Mouse (Mus musculus) urinary bladder, postnatal 25 days (tissue): ENCODE results near the gene Efna4.

Experiments
- DNase-seq: peaks from one replicate; pipeline ENCODE4 v3.0.0; 2022; ENCODE audit warnings: low spot score

Efna4 gene

GRCm38 (mm10) chr3:89361675-89362074 lies 23.8 kb upstream of the Efna4 start, which contains the start of gene Dcst2:
Gene Dcst2 (plus strand): TSS chr3:89361975.
- DNase-seq = no peak

- DNase-seq = no peak
These were observed 22.4 kb upstream of the Efna4 start for GRCm38 (mm10) chr3:89360237-89360636.

DNA sequence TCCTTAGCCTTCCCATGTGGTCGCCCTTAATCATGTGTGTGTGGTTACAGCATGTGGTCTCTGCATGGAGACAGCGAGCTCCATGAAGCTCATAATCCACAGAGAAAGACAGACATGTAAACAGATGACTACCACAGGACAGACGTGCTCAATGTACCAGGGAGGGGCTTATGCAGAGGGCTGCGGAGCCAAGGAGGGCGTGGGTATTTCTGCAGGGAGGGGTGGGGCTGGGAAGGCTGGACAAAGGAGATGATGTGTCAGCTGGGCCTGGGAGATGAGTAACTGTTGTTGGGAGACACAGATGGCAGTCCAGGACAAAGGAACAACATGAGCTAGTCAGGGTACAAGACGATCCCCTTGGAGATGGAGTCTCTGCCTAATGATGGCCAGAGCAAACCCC lies 21.8 kb upstream of the Efna4 start:
- no peak for DNase-seq

DNA sequence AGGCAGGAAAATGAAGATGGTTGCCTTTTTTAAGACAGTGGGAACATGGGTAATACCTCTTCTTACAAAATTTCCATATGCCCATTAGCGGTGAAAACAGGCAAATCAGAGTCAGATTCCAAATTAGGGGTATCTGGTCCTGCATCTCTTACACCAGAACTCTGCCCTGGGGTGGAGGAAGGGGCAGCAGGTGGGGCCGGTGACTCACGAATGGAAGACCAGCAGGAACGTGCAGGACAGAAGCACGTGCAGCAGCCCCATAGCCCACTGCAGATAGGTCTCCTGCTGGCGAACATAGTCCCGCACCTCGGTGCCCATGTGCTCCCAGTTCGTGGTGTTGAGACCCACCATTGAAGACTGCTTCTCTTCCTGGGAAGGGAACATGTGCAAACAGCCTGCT lies 18.2 kb upstream of the Efna4 start:
- DNase-seq = no peak

GRCm38 (mm10) chr3:89355512-89355902 lies 17.7 kb upstream of the Efna4 start:
- DNase-seq = no peak

GRCm38 (mm10) chr3:89354816-89355511 lies 17.1 kb upstream of the Efna4 start:
- DNase-seq = peak; percentile 90

- DNase-seq = no peak
These were observed 13.4 kb upstream of the Efna4 start for GRCm38 (mm10) chr3:89351271-89351670.

- peak; percentile 87 for DNase-seq
These were observed 12.2 kb upstream of the Efna4 start, which contains the start of gene Adam15 for GRCm38 (mm10) chr3:89349869-89350501. Gene Adam15 (minus strand): TSS chr3:89349996.

- DNase-seq = peak; percentile 42
These were observed 11.4 kb upstream of the Efna4 start for GRCm38 (mm10) chr3:89348911-89349868.

- DNase-seq = no peak
These were observed 10.1 kb upstream of the Efna4 start for GRCm38 (mm10) chr3:89347916-89348315.

- DNase-seq = no peak
These were observed 9.2 kb upstream of the Efna4 start for GRCm38 (mm10) chr3:89346815-89347540.

GRCm38 (mm10) chr3:89343279-89343678 lies 5.5 kb upstream of the Efna4 start:
- no peak for DNase-seq

DNA sequence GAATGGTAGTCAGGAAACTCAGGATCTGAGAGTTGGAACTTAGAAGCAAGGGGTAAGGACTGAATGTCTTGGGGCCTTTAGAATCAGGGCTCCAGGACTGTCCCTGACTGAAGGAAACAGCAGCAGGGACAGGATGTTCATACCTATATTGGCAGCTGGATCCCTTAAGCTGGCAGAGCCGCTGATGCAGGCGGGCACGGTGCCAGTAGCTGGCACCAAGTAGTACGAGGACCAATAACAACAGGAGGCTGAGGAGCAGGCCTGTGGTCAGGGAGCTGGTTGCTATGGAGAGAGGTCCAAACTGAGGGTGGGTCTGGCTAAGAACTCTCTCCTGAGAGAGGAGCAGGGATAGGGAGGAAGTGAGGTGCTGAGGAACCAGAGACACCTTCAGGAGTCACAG lies 4.0 kb upstream of the Efna4 start:
- DNase-seq = no peak

GRCm38 (mm10) chr3:89340465-89340864 lies 2.6 kb upstream of the Efna4 start:
- peak; percentile 69 for DNase-seq

DNA sequence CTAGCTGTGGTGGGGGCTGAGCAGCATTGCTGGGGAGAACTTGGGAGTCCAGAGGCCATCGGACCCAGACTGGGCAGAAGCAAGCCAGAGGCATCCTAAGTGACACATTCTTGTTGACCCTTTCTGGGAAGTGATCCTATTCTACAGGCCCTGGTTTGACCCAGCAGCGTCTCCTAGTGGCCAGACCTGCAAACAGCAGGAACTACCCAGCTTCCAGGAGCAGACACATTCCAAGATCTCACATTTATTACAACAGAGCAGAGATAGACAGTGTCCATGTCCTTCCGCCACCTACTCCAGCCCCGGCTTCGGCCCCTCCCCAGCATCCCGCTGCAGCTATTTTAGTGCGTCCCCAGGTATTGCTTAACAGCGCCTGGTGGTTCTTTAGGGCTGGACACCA lies 1.6 kb upstream of the Efna4 start:
- peak; percentile 64 for DNase-seq

DNA sequence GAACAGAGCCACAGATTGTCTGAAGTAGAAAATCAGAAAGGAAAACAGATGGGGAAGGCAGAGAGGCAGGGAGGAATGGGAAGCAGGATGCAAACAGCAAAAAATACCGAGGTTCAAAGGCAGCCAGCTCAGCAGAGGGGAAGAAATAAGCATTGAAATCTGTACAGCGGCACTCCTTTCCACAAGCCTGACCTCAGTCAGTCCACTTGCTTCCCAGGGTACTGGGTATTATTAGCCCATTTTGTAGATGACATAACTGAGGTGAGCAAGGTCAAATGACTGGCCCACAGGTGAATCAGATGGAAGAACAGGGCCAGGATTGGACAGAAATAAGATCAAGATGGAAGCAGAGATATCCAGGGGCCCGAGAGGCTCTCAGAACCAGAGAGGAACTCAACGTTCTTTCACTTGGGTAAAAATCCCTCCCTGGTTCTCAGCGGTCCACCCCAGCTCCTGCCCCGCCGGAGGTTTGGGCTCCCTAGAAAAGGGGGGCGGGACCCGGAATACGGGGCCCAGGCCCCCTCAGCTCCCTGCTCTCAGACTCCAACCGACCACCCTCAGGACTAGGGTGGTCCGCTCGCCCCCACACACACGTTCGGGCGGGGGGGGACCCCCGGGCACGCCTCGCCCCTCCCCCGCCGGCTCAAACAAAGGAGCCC lies 637 bp downstream of the Efna4 start:
- DNase-seq = no peak

- DNase-seq = no peak
These were observed 1.3 kb downstream of the Efna4 start for GRCm38 (mm10) chr3:89336529-89336928.

GRCm38 (mm10) chr3:89333053-89333452 lies 4.8 kb downstream of the Efna4 start:
- DNase-seq = no peak

DNA sequence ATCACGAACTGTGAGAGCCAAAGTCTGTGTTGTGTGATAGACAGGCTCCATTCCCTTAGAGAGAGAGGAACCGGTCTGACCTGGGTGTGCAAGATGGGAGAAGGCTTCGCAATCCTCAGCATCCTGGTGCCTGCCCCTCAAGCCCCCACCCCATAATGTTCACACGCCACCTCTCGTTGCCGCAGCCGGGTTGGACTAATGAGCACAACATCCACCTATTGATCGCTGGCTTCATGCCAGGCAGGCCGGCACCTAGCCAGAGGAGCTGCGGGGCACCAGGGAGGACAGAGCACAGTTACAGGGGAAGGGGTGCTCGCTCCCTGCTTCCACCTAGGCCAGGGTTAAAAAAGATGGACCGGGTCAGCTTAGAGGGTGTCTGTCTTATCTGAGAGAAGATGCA lies 5.4 kb downstream of the Efna4 start:
- DNase-seq = no peak

- no peak for DNase-seq
These were observed 5.8 kb downstream of the Efna4 start for GRCm38 (mm10) chr3:89332013-89332412.

- no peak for DNase-seq
These were observed 6.3 kb downstream of the Efna4 start for GRCm38 (mm10) chr3:89331561-89331960.
